Mouse (Mus musculus) midbrain, postnatal 0 days (tissue): Measurements from ENCODE around the gene Evi5. TPM values are rescaled to one million over a fixed set of nuclear protein-coding genes. Genes with fewer than 3 reads are reported as not detected.
"Not testable (repeated sequence)": the region's sequence is repeated elsewhere in the genome, so short reads cannot be mapped to it uniquely, and the experiment has no call there.

Source experiments
- ATAC-seq: fragments of 200-750 bp; cut with Nextera tagmentation; 2 replicates; pipeline ENCODE4 v1.8.0; 2017; ENCODE audit warnings: moderate number of reproducible peaks, mild to moderate bottlenecking, moderate TSS enrichment, moderate library complexity; ENCODE audit not compliant: low FRiP score
- DNase-seq: peaks from one replicate; pipeline ENCODE4 v3.0.0-alpha.2; 2015; ENCODE audit warnings: low spot score
- H3K27ac ChIP-seq: fragments of 300-500 bp; sonication (generic); 2 replicates; pipeline ENCODE4 v1.5.1; 2014; ENCODE audit warnings: low read depth, mild to moderate bottlenecking, low read length, mixed read lengths
- H3K27me3 ChIP-seq: fragments of 300-500 bp; sonication (generic); 2 replicates; pipeline ENCODE4 v1.6.1; 2014; ENCODE audit warnings: low read length, control low read depth, mixed read lengths; ENCODE audit not compliant: insufficient read depth
- H3K36me3 ChIP-seq: fragments of 300-500 bp; sonication (generic); 2 replicates; pipeline ENCODE4 v1.6.1; 2014; ENCODE audit warnings: low read length, control low read depth, mixed read lengths; ENCODE audit not compliant: insufficient read depth
- H3K4me1 ChIP-seq: fragments of 300-500 bp; sonication (generic); 2 replicates; pipeline ENCODE4 v1.6.1; 2014; ENCODE audit warnings: mild to moderate bottlenecking, control low read depth, antibody characterized with exemption, low read length, mixed read lengths; ENCODE audit not compliant: insufficient read depth
- H3K4me2 ChIP-seq: fragments of 300-500 bp; sonication (generic); 2 replicates; pipeline ENCODE4 v1.6.1; 2014; ENCODE audit warnings: low read depth, mild to moderate bottlenecking, low read length, mixed read lengths; ENCODE audit not compliant: poor library complexity, severe bottlenecking
- H3K4me3 ChIP-seq: fragments of 300-500 bp; sonication (generic); 2 replicates; pipeline ENCODE4 v1.5.1; 2014; ENCODE audit warnings: low read depth, mild to moderate bottlenecking, low read length, moderate library complexity
- H3K9ac ChIP-seq: fragments of 300-500 bp; sonication (generic); replicated peaks from 2 replicates; pipeline ENCODE4 v1.6.1; 2014; ENCODE audit warnings: mild to moderate bottlenecking, low read length, moderate library complexity, mixed read lengths; ENCODE audit not compliant: poor library complexity, severe bottlenecking
- H3K9me3 ChIP-seq: fragments of 300-500 bp; sonication (generic); 2 replicates; pipeline ENCODE4 v1.6.1; 2016; ENCODE audit warnings: low read length, control low read depth
- CTCF ChIP-seq: IDR thresholded peaks from 2 replicates; pipeline ENCODE4 v1.5.1; 2016; ENCODE audit warnings: antibody characterized with exemption, mild to moderate bottlenecking
- WGBS: fragments of 180-500 bp; shearing (Covaris S2); extraction: QIAGEN DNeasy Blood & Tissue Kit; methylation state at CpG from one replicate; pipeline ENCODE4 v1.1.7; 2014; 5-methylcytosine and 5-hydroxymethylcytosine counted together
- polyA plus RNA-seq: library from polyadenylated mRNA; unstranded; fragments of >200 nt; fragmentation: Nextera tagmentation; extraction: Ambion mirVana; gene quantifications from 2 replicates; pipeline ENCODE4 v1.2.1, GENCODE M21; 2015
- total RNA-seq: library from RNA; depleted of rRNA; stranded (reverse); fragments of >200 nt; gene quantifications from 2 replicates; pipeline ENCODE4 v1.2.3, GENCODE M21; 2014

The Evi5 gene
- total and polyA plus RNA-seq, 2 experiments from 2014 or later = 47.1 to 55.0 TPM

- H3K4me2 ChIP-seq = peak within 1 kb of the TSS; percentile 47
- peak; percentile 98 for TF ChIP-seq CTCF
- peak; percentile 97 for ATAC-seq
- peaks cover 8% of the 10 kb centered on the region; the same call in 1 of the 2 replicates for H3K36me3 ChIP-seq
- H3K4me1 ChIP-seq = no peaks in the 10 kb centered on the region
- WGBS = 5% methylated on average over 59 of the region's 66 CpGs
- no peaks in the 10 kb centered on the region for H3K27me3 ChIP-seq
- H3K9ac ChIP-seq = peak within 1 kb of the TSS; percentile 96
- H3K27ac ChIP-seq = peak within 1 kb of the TSS; percentile 93
- no peaks in the 10 kb centered on the region for H3K9me3 ChIP-seq
- DNase-seq = peak; percentile 98
- peak within 1 kb of the TSS; percentile 98 for H3K4me3 ChIP-seq
Observed at GRCm38 (mm10) chr5:107900206-107901013, 25.5 kb upstream of the Evi5 start, which contains the start of gene Rpl5. Gene Rpl5, plus strand, starts transcription at chr5:107900502.

DNA sequence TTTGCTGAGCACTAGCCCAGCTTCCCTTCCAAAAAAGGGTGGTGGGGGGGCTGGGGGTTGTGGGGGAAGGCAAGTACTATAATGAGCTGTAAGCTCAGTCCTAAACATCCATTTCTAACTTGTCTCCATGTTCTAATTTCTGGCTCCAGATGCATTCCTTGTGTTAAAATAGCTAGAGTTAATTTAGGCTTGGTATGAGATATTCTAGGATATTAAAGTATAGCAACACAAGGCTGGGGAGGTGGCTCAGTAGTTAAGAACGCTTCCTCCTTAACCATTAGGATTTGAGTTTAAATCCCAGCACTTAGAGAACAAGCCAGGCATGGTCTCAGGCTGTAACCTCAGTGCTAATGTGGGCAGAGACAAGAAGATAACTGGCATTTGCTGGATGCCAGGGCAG is 21.4 kb upstream of the Evi5 start:
- H3K27me3 ChIP-seq = no peaks in the 10 kb centered on the region
- H3K27ac ChIP-seq = no peak overlapping the region
- WGBS = 58% methylated on average over 1 of the region's 1 CpGs
- H3K9me3 ChIP-seq = no peaks in the 10 kb centered on the region
- no peaks in the 10 kb centered on the region for H3K4me1 ChIP-seq
- H3K4me2 ChIP-seq = no peak overlapping the region
- H3K4me3 ChIP-seq = no peak overlapping the region
- no peak for TF ChIP-seq CTCF
- DNase-seq = no peak
- no peak for ATAC-seq
- H3K36me3 ChIP-seq = no peaks in the 10 kb centered on the region
- no peak overlapping the region for H3K9ac ChIP-seq

DNA sequence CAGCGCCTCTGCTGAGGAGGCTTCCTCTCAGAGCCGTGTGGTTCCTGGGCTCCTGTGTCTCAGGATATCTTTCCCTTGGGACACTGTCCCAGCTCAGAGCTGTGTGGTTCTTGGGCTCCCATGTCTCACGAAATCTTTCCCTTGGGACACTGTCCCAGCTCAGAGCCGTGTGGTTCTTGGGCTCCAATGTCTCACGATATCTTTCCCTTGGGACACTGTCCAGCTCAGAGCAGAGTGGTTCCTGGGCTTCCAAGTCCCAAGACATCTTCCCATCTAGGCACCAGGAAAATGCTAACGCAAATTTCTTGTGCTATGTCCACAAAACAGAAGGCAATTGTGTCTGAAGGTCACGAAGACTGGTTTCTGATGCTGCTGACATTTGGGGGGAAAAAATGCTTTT is 19.8 kb upstream of the Evi5 start:
- H3K4me2 ChIP-seq = no peak overlapping the region
- ATAC-seq (no peak; the same call in 1 of the 2 replicates), DNase-seq (no peak)
- no peak for TF ChIP-seq CTCF
- H3K27me3 ChIP-seq = no peaks in the 10 kb centered on the region
- H3K36me3 ChIP-seq = no peaks in the 10 kb centered on the region
- 74% methylated on average over 7 of the region's 7 CpGs for WGBS
- H3K27ac ChIP-seq = no peak overlapping the region
- no peak overlapping the region for H3K4me3 ChIP-seq
- H3K9ac ChIP-seq = no peak overlapping the region
- no peaks in the 10 kb centered on the region for H3K9me3 ChIP-seq
- H3K4me1 ChIP-seq = no peaks in the 10 kb centered on the region

DNA sequence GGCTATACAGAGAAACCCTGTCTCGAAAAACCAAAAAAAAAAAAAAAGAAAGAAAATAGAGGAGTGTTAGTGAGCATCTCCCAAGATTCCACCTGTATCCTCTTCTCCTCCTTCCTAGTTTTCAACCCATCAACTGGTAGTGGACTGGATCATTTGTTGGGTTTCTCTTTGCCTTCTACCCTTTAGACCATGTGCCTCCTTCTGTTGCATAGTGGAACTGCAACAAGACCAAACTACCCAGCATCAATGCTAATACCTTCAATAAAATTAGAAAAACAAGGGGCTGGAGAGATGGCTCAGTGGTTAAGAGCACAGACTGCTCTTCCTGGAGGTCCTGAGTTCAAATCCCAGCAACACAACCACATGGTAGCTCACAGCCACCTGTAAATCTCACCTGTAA is 16.6 kb upstream of the Evi5 start:
- DNase-seq = peak; percentile 24
- not testable (repeated sequence) for H3K27me3 ChIP-seq, H3K9me3 ChIP-seq, ATAC-seq, H3K4me3 ChIP-seq, H3K4me2 ChIP-seq, H3K9ac ChIP-seq, H3K27ac ChIP-seq, H3K4me1 ChIP-seq, H3K36me3 ChIP-seq
- no CpG with 5 or more reads among the region's 1 CpGs for WGBS
- peak; percentile 59 for TF ChIP-seq CTCF

DNA sequence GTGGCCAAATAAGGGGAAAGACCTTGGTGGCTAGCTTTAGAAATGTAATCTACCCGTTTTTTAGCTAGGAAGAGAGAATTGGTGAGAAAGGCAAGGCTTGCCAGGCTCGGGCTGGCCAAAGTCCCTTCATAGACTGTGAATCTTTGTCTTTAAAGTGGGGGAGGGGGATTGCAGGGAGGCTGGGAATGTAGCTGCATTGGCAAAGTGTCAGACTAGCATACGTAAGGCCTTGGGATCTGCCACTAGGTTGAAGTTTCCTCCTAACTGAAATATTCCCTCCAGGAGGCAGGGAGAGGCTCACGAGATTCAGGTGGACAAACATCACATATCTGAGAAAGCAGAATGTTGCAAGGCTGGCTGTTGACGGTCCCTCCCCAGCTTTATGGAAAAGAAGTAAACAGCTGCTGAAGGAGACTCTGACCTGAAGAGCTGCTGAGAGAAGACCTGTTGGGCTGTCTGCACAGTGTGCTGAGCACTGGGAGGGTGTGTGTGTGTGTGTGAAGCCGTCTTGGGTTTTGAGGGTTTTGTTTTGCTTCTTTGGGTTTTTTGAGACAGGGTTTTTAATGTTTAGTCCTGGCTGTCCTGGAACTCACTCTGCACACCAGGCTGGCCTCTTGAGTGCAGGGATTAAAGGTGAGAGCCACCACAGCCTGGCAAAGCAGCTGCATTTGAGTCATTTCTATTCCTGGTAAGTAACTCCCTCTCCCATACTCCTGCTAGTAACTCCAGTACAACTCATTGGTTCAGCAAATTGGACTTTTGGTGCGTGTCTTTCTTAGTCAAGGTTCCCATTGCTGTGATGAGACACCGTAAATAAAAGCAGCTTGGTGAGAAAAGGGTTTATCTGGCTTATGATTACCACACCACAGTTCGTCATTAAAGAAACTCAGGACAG is 15.3 kb upstream of the Evi5 start:
- no peak for TF ChIP-seq CTCF
- ATAC-seq (no peak), DNase-seq (peak; percentile 55)
- H3K9me3 ChIP-seq = no peaks in the 10 kb centered on the region
- H3K4me1 ChIP-seq = no peaks in the 10 kb centered on the region
- H3K36me3 ChIP-seq = no peaks in the 10 kb centered on the region
- 60% methylated on average over 9 of the region's 9 CpGs for WGBS
- no peak overlapping the region for H3K9ac ChIP-seq
- H3K4me2 ChIP-seq = no peak overlapping the region
- H3K4me3 ChIP-seq = no peak overlapping the region
- no peak overlapping the region for H3K27ac ChIP-seq
- H3K27me3 ChIP-seq = no peaks in the 10 kb centered on the region

GRCm38 (mm10) chr5:107880710-107881109 is 5.8 kb upstream of the Evi5 start:
- no peak for TF ChIP-seq CTCF
- H3K9me3 ChIP-seq = no peaks in the 10 kb centered on the region
- H3K27ac ChIP-seq = no peak overlapping the region
- 84% methylated on average over 5 of the region's 5 CpGs for WGBS
- DNase-seq = no peak
- H3K27me3 ChIP-seq = no peaks in the 10 kb centered on the region
- no peak overlapping the region for H3K4me2 ChIP-seq
- H3K36me3 ChIP-seq = no peaks in the 10 kb centered on the region
- H3K9ac ChIP-seq = no peak overlapping the region
- H3K4me1 ChIP-seq = no peaks in the 10 kb centered on the region
- H3K4me3 ChIP-seq = no peak overlapping the region
- no peak for ATAC-seq
